Mouse (Mus musculus): Measurements from ENCODE around the gene Pnldc1. TPM values are rescaled to one million over a fixed set of nuclear protein-coding genes. Genes with fewer than 3 reads are reported as not detected.

Pnldc1 gene
- polyA plus RNA-seq, 1 experiment from 2014 or later, result 1.1 TPM

DNA sequence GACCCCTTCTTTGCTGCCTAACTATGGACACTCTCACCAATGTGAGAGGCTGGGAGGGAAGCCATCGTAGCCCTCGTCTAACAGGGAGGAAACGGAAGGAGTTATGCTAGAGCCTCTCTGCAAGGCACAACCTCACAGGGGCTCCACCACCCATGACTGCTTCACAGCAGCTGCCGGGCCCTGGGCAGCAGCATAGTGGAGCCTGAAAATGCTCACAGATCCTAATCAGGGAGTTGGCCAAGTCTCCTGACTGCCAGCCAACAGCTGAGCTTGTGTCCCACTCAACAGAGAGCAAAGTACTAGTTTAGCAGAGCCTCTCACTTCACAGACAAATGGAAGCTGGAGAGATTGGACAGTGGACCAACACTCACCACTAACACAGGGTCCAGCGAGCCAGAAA, 63.6 kb downstream of the Pnldc1 start:
- Histone ChIP-seq H3K36me3 (no peaks in the 10 kb centered on the region), H3K9me3 (no peaks in the 10 kb centered on the region), H3K27ac (no peak overlapping the region), H3K9ac (no peak overlapping the region), H3K27me3 (replicated peaks) (no peaks in the 10 kb centered on the region), H3K4me3 (no peak overlapping the region), H3K4me1 (no peaks in the 10 kb centered on the region; the same call in 1 of the 2 replicates), H3K4me2 (replicated peaks) (no peak overlapping the region)
- ATAC-seq (ENCODE audit: low FRiP score, low read depth), result no peak
- 88% methylated on average over 5 of the region's 5 CpGs for WGBS

DNA sequence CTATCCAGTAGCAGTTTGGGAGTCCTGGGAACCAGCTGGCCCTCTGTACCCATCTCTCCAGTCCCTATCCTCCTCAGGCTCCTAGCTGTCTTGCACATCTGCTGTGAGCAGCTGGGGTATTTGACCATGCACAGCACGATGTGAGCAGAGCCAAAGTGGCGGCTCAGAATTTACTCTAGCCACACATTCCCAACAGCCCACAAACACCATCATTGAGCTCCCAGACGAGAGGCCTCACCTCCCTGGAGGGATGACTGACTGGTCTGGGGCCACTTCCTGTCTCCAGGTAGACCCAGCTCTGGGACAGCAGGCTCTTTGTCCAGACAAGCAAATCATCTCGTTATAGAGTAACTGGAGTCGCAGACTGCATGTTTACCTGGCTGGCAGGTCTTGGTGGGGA, 64.2 kb downstream of the Pnldc1 start:
- no peak overlapping the region for H3K4me2 ChIP-seq (replicated peaks)
- no peaks in the 10 kb centered on the region for H3K27me3 ChIP-seq (replicated peaks)
- no peaks in the 10 kb centered on the region for H3K9me3 ChIP-seq
- H3K27ac ChIP-seq, result no peak overlapping the region
- 66% methylated on average over 5 of the region's 5 CpGs for WGBS
- no peaks in the 10 kb centered on the region; the same call in 1 of the 2 replicates for H3K4me1 ChIP-seq
- ATAC-seq (ENCODE audit: low FRiP score, low read depth), result no peak
- H3K36me3 ChIP-seq, result no peaks in the 10 kb centered on the region
- H3K9ac ChIP-seq, result no peak overlapping the region
- no peak overlapping the region for H3K4me3 ChIP-seq

DNA sequence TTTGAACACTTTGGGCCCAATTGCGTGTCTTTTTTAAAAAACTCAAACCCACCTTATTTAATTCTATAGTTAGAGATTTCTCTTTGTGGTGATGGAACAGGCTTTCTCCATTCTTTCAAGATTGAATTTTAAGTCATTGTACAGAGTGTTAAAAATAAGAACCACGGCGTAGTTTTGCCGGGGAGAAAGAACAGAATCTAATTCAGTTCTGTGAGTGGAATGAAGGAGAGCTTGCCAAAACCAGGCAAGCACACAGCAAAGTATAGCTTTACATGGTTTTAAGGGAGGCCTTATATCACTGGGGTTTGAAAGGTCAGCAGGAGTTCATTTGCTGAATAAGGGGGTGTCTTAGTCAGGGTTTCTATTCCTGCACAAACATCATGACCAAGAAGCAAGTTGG, 65.5 kb downstream of the Pnldc1 start:
- Histone ChIP-seq H3K36me3 (no peaks in the 10 kb centered on the region), H3K4me2 (replicated peaks) (no peak overlapping the region), H3K9me3 (no peaks in the 10 kb centered on the region), H3K9ac (no peak overlapping the region), H3K4me1 (no peaks in the 10 kb centered on the region; the same call in 1 of the 2 replicates), H3K27ac (no peak overlapping the region), H3K27me3 (replicated peaks) (no peaks in the 10 kb centered on the region), H3K4me3 (no peak overlapping the region)
- no peak for ATAC-seq (ENCODE audit: low FRiP score, low read depth)
- WGBS, result 90% methylated on average over 4 of the region's 4 CpGs

DNA sequence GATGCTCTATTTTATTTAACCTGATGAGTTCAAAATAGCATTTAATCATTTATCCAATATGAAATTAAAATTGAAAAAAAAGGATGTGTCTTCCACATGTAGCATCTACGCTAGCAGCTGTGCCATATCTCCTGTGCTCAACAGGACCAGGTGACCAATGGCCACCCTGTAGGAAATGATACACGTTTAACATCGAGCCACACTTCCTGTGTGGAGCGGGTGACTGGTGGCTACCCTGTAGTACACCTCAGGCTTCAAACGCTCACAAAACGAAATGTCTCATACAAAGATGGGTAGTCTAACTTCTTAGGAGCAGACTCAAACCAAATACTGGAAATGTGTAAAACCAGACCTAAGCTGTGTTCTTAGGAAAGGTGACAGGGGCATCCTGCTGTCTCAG, 66.2 kb downstream of the Pnldc1 start:
- WGBS, result 83% methylated on average over 6 of the region's 6 CpGs

DNA sequence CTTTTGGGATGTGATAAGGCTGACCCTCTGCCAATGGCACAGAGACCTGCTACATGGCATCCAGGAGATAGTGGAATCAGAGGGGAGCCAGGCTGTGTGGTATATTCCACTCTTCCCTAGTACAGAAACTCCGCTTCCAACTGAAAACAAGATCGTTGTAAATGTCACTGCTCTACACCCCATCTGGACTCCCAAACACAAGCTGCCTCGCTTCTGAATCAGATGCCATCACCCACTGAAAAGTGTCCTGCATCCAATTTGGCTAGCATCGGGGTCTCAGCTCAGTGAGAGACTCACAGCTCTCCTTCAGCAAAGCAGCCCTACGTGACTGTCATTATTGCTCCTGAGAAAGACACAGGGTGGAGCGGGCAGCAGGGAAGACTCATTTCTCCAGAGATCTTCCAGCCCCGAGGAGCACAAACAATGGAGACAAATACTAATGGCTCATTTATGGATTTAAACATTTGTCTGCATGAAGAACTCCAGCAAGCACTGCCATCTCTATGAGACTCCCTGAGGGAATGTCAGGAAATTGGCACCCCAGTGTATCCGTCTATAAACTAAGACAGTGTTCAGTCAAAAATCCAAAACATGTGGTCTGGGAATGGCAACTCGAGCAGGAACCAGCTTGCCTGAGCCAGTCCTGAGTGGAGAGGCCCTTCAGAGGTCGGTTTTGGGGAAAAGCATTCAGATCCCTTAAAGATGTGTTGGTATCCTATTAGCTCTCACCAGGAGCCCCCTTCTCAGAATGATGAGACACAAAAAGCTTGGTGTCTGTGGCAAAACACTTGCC, 70.4 kb downstream of the Pnldc1 start:
- Histone ChIP-seq H3K4me1 (no peaks in the 10 kb centered on the region), H3K27ac (no peak overlapping the region), H3K9ac (no peak overlapping the region), H3K27me3 (replicated peaks) (no peaks in the 10 kb centered on the region), H3K4me3 (no peak overlapping the region), H3K4me2 (replicated peaks) (no peak overlapping the region), H3K36me3 (no peaks in the 10 kb centered on the region), H3K9me3 (no peaks in the 10 kb centered on the region)
- 73% methylated on average over 10 of the region's 10 CpGs for WGBS
- no peak for ATAC-seq (ENCODE audit: low FRiP score, low read depth)

More for the DNA sequence above, 66.2 kb downstream of the Pnldc1 start:
- no peaks in the 10 kb centered on the region for H3K9me3 ChIP-seq
- H3K4me2 ChIP-seq (replicated peaks), result no peak overlapping the region
- H3K27me3 ChIP-seq (replicated peaks), result no peaks in the 10 kb centered on the region
- no peak for ATAC-seq (ENCODE audit: low FRiP score, low read depth)
- H3K4me1 ChIP-seq, result no peaks in the 10 kb centered on the region; the same call in 1 of the 2 replicates
- no peak overlapping the region for H3K27ac ChIP-seq
- H3K4me3 ChIP-seq, result no peak overlapping the region
- H3K9ac ChIP-seq, result no peak overlapping the region
- H3K36me3 ChIP-seq, result no peaks in the 10 kb centered on the region

Small RNA genes lying within 50 kb of the gene (microRNA-seq; reads per million reads assigned to microRNA genes)
- not detected for gene Gm24085

Other genes with a start within 250 kb of the Pnldc1 start
- gene Slc22a1, start 234.4 kb downstream of the Pnldc1 start, polyA plus RNA-seq (2016; fragmentation: Nextera tagmentation; extraction: Ambion mirVana), result 0.52 TPM in 1 of 2 replicates, not detected in the other
- gene Igf2r, start 140.6 kb downstream of the Pnldc1 start, polyA plus RNA-seq (2016; fragmentation: Nextera tagmentation; extraction: Ambion mirVana), result 21.6 and 21.7 TPM in 2 replicates
- 0.32 and 0.34 TPM in 2 replicates for gene Mas1, start 42.1 kb downstream of the Pnldc1 start, polyA plus RNA-seq (2016; fragmentation: Nextera tagmentation; extraction: Ambion mirVana)
- not detected in 2 replicates for gene Mrgprh, start 34.2 kb downstream of the Pnldc1 start, polyA plus RNA-seq (2016; fragmentation: Nextera tagmentation; extraction: Ambion mirVana)
- gene Tcp1, start 5.5 kb upstream of the Pnldc1 start, polyA plus RNA-seq (2016; fragmentation: Nextera tagmentation; extraction: Ambion mirVana), result 477 and 481 TPM in 2 replicates
- gene Mrpl18, start 6.1 kb upstream of the Pnldc1 start, polyA plus RNA-seq (2016; fragmentation: Nextera tagmentation; extraction: Ambion mirVana), result 140 and 146 TPM in 2 replicates
- 0.60 and 1.2 TPM in 2 replicates for gene Acat3, start 30.4 kb upstream of the Pnldc1 start, polyA plus RNA-seq (2016; fragmentation: Nextera tagmentation; extraction: Ambion mirVana)
- 376 and 382 TPM in 2 replicates for gene Acat2, start 50.5 kb upstream of the Pnldc1 start, polyA plus RNA-seq (2016; fragmentation: Nextera tagmentation; extraction: Ambion mirVana)
- gene Wtap, start 83.9 kb upstream of the Pnldc1 start, polyA plus RNA-seq (2016; fragmentation: Nextera tagmentation; extraction: Ambion mirVana), result 96.5 and 117 TPM in 2 replicates
- 125 and 129 TPM in 2 replicates for gene Sod2, start 96.6 kb upstream of the Pnldc1 start, polyA plus RNA-seq (2016; fragmentation: Nextera tagmentation; extraction: Ambion mirVana)
- gene Gpr31b, start 142.1 kb upstream of the Pnldc1 start, polyA plus RNA-seq (2016; fragmentation: Nextera tagmentation; extraction: Ambion mirVana), result not detected in 2 replicates
- not detected in 2 replicates for gene Tcp10b, start 150.9 kb upstream of the Pnldc1 start, polyA plus RNA-seq (2016; fragmentation: Nextera tagmentation; extraction: Ambion mirVana)
- not detected in 2 replicates for gene Unc93a, start 221.6 kb upstream of the Pnldc1 start, polyA plus RNA-seq (2016; fragmentation: Nextera tagmentation; extraction: Ambion mirVana)

Data from neural tube, embryonic 12.5 days (tissue).